Mouse (Mus musculus) heart, postnatal 0 days (tissue): ENCODE data around the gene Zmynd19. TPM values are rescaled to one million over a fixed set of nuclear protein-coding genes. Genes with fewer than 3 reads are reported as not detected.
"Not testable (repeated sequence)": the region's sequence is repeated elsewhere in the genome, so short reads cannot be mapped to it uniquely, and the experiment has no call there.

Experiments used
- ATAC-seq: fragments of 200-750 bp; cut with Nextera tagmentation; 2 replicates; pipeline ENCODE4 v1.8.0; 2017; ENCODE audit warnings: low read depth, moderate number of reproducible peaks, moderate library complexity; ENCODE audit not compliant: insufficient read depth
- DNase-seq: peaks from one replicate; pipeline ENCODE4 v3.0.0-alpha.2; 2016; ENCODE audit warnings: low spot score
- H3K27ac ChIP-seq: fragments of 300-500 bp; sonication (generic); 2 replicates; pipeline ENCODE4 v1.5.1; 2014; ENCODE audit warnings: low read depth, mild to moderate bottlenecking
- H3K27me3 ChIP-seq: fragments of 300-500 bp; sonication (generic); 2 replicates; pipeline ENCODE4 v1.6.1; 2014; ENCODE audit warnings: low read length, mixed read lengths; ENCODE audit not compliant: control insufficient read depth, insufficient read depth
- H3K36me3 ChIP-seq: fragments of 300-500 bp; sonication (generic); replicated peaks from 2 replicates; pipeline ENCODE4 v1.6.1; 2014; ENCODE audit warnings: low read length, mixed read lengths; ENCODE audit not compliant: control insufficient read depth, insufficient read depth
- H3K4me1 ChIP-seq: fragments of 300-500 bp; sonication (generic); 2 replicates; pipeline ENCODE4 v1.6.1; 2014; ENCODE audit warnings: antibody characterized with exemption; ENCODE audit not compliant: control insufficient read depth, insufficient read depth
- H3K4me2 ChIP-seq: fragments of 300-500 bp; sonication (generic); 2 replicates; pipeline ENCODE4 v1.6.1; 2014; ENCODE audit warnings: low read depth, mild to moderate bottlenecking, low read length, moderate library complexity
- H3K4me3 ChIP-seq: fragments of 300-500 bp; sonication (generic); 2 replicates; pipeline ENCODE4 v1.5.1; 2014; ENCODE audit warnings: low read depth, low read length
- H3K9ac ChIP-seq: fragments of 300-500 bp; sonication (generic); replicated peaks from 2 replicates; pipeline ENCODE4 v1.6.1; 2014; ENCODE audit warnings: low read depth, low read length, mixed read lengths
- H3K9me3 ChIP-seq: fragments of 300-500 bp; sonication (generic); replicated peaks from 2 replicates; pipeline ENCODE4 v1.6.1; 2016; ENCODE audit warnings: low read length; ENCODE audit not compliant: control insufficient read depth
- CTCF ChIP-seq: IDR thresholded peaks from 2 replicates; pipeline ENCODE4 v1.5.1; 2016; ENCODE audit warnings: antibody characterized with exemption, control low read depth, low read depth
- EP300 ChIP-seq: IDR thresholded peaks from 2 replicates; pipeline ENCODE4 v1.6.1; 2016; ENCODE audit warnings: antibody characterized with exemption, low read depth
- WGBS: fragments of 180-500 bp; shearing (Covaris S2); extraction: QIAGEN DNeasy Blood & Tissue Kit; methylation state at CpG from one replicate; pipeline ENCODE4 v1.1.7; 2014; 5-methylcytosine and 5-hydroxymethylcytosine counted together
- polyA plus RNA-seq: library from polyadenylated mRNA; unstranded; fragments of >200 nt; fragmentation: Nextera tagmentation; extraction: Ambion mirVana; gene quantifications from 2 replicates; pipeline ENCODE4 v1.2.1, GENCODE M21; 2015
- total RNA-seq: library from RNA; depleted of rRNA; stranded (reverse); fragments of >200 nt; gene quantifications from 2 replicates; pipeline ENCODE4 v1.2.3, GENCODE M21; 2014; ENCODE audit warnings: low replicate concordance

Zmynd19 gene
- total and polyA plus RNA-seq, 2 experiments from 2014 or later = 6.0 to 21.3 TPM

- ATAC-seq (no peak), DNase-seq (no peak)
- Histone ChIP-seq H3K4me1 (peaks cover 12% of the 10 kb centered on the region), H3K9ac (no peak overlapping the region), H3K27ac (no peak overlapping the region), H3K9me3 (no peaks in the 10 kb centered on the region), H3K4me2 (no peak overlapping the region), H3K27me3 (no peaks in the 10 kb centered on the region), H3K4me3 (no peak overlapping the region), H3K36me3 (peaks cover 62% of the 10 kb centered on the region)
- no peak for TF ChIP-seq EP300
- WGBS = 75% methylated on average over 4 of the region's 4 CpGs
Measured at GRCm38 (mm10) chr2:24970386-24970785, 20.8 kb downstream of the Zmynd19 start.

- H3K9me3 ChIP-seq, DNase-seq, H3K27me3 ChIP-seq: not testable (repeated sequence)
- ATAC-seq = peak; percentile 2; the same call in 1 of the 2 replicates
- Histone ChIP-seq H3K36me3 (peaks cover 29% of the 10 kb centered on the region), H3K27ac (peak overlapping the region; percentile 89), H3K4me3 (peak overlapping the region; percentile 87), H3K9ac (peak overlapping the region; percentile 87), H3K4me2 (peak overlapping the region; percentile 92), H3K4me1 (peaks cover 12% of the 10 kb centered on the region)
- WGBS = 1% methylated on average over 17 of the region's 17 CpGs
Measured at GRCm38 (mm10) chr2:24974452-24974851, 24.9 kb downstream of the Zmynd19 start.

GRCm38 (mm10) chr2:24974906-24975703 lies 25.5 kb downstream of the Zmynd19 start, which contains the start of gene Mrpl41:
Mrpl41 (minus strand) TSS chr2:24975098.
- ATAC-seq (peak; percentile 97), DNase-seq (peak; percentile 97)
- TF ChIP-seq CTCF (no peak), EP300 (0 out of 2 replicates have a peak, but pooled peaks have one; percentile 10)
- peaks cover 12% of the 10 kb centered on the region for H3K4me1 ChIP-seq
- no peaks in the 10 kb centered on the region for H3K9me3 ChIP-seq
- peak within 1 kb of the TSS; percentile 87 for H3K4me3 ChIP-seq
- H3K36me3 ChIP-seq = peaks cover 23% of the 10 kb centered on the region
- H3K27me3 ChIP-seq = no peaks in the 10 kb centered on the region
- peak within 1 kb of the TSS; percentile 94 for H3K27ac ChIP-seq
- under 1% methylated on average over 64 of the region's 64 CpGs for WGBS
- H3K9ac ChIP-seq = peak within 1 kb of the TSS; percentile 87
- peak within 1 kb of the TSS; percentile 92 for H3K4me2 ChIP-seq

- Histone ChIP-seq H3K9ac (peak within 1 kb of the TSS; percentile 87), H3K27me3 (no peaks in the 10 kb centered on the region), H3K4me2 (peak within 1 kb of the TSS; percentile 92), H3K9me3 (no peaks in the 10 kb centered on the region), H3K4me1 (peaks cover 12% of the 10 kb centered on the region), H3K4me3 (peak within 1 kb of the TSS; percentile 87), H3K27ac (peak within 1 kb of the TSS; percentile 94), H3K36me3 (peaks cover 16% of the 10 kb centered on the region)
- peak; percentile 91 for DNase-seq
- peak; percentile 78 for ATAC-seq
- under 1% methylated on average over 16 of the region's 16 CpGs for WGBS
- TF ChIP-seq CTCF (no peak), EP300 (0 out of 2 replicates have a peak, but pooled peaks have one; percentile 63)
Measured at GRCm38 (mm10) chr2:24975704-24976297, 26.2 kb downstream of the Zmynd19 start, which contains the start of gene Pnpla7. Pnpla7 (plus strand) TSS chr2:24976033.

GRCm38 (mm10) chr2:24976960-24977359 lies 27.4 kb downstream of the Zmynd19 start:
- H3K27ac ChIP-seq = no peak overlapping the region
- no peak overlapping the region for H3K4me3 ChIP-seq
- no peak overlapping the region for H3K4me2 ChIP-seq
- H3K9me3 ChIP-seq = no peaks in the 10 kb centered on the region
- H3K4me1 ChIP-seq = peaks cover 12% of the 10 kb centered on the region
- ATAC-seq = no peak
- no peak overlapping the region for H3K9ac ChIP-seq
- no peak for DNase-seq
- WGBS = 92% methylated on average over 5 of the region's 5 CpGs
- peaks cover 8% of the 10 kb centered on the region for H3K36me3 ChIP-seq
- no peak for TF ChIP-seq CTCF
- TF ChIP-seq EP300 = no peak
- H3K27me3 ChIP-seq = no peaks in the 10 kb centered on the region
